Mouse (Mus musculus): Measurements from ENCODE around the gene Ralgapa2. TPM values are rescaled to one million over a fixed set of nuclear protein-coding genes. Genes with fewer than 3 reads are reported as not detected.

The Ralgapa2 gene
- total and polyA plus RNA-seq, 2 experiments from 2014 or later = 9.5 to 29.0 TPM

DNA sequence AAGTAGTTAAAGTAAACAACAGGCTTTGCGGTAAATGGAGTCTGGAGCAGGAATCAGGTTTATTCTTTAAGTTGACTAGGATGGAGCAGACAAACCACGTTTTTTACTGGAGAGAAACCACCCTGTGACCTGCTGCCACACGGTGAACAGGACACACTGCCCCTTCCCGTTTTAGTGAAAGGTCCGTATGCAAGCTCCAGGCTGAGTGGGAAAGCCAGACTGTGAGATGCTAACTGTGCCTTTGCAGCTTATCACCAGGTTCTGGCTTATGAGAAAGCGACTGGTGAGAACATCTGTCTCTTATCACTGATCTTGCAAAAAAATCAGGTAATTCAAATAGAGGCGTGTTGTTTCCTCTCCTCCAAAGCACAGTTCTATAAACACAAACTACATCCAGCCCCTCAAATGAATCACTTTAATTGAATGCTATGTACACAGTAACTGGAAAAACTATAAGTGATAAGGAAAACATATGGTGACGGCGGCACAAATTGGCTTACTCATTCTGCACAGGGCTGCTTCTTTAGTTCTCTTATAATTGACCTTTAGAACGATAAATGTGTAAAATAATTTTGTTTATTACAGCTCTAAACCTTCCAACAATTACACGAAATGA, 146.7 kb downstream of the Ralgapa2 start:
- DNase-seq (ENCODE audit: low spot score) (no peak), ATAC-seq (no peak)
- Histone ChIP-seq H3K9ac (replicated peaks; ENCODE audit: low read length) (no peak overlapping the region), H3K27ac (no peak overlapping the region), H3K4me1 (ENCODE audit: insufficient read depth, low read length) (no peaks in the 10 kb centered on the region), H3K9me3 (ENCODE audit: low read length) (no peaks in the 10 kb centered on the region), H3K36me3 (ENCODE audit: insufficient read depth, low read length) (no peaks in the 10 kb centered on the region), H3K4me3 (ENCODE audit: low read length) (no peak overlapping the region), H3K4me2 (ENCODE audit: low read depth, low read length) (no peak overlapping the region), H3K27me3 (ENCODE audit: insufficient read depth, low read length) (no peaks in the 10 kb centered on the region)
- 64% methylated on average over 11 of the region's 11 CpGs for WGBS
- no peak for TF ChIP-seq CTCF (IDR thresholded peaks at IDR 0.05; ENCODE audit: low read depth)

DNA sequence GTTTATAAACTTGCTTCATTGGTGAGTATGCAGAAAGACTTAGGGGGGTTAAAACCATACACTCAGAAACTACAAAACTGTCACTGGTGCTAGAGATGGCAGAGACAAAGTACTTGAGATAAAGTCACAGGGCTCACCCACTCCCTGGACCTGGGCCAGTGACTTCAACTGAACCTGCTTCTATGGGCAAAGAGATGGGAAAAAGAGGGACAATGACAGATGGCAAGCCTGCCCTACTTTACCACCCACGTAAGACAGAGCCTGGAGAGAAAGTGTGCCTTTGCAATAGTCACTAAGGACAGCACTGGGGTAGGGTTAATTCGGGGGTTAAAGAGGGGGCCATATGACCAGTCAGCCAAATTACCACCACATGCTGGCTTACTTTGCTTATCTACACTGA, 148.7 kb downstream of the Ralgapa2 start:
- DNase-seq (ENCODE audit: low spot score) (peak; percentile 39), ATAC-seq (0 out of 2 replicates have a peak, but pooled peaks have one; percentile 32)
- Histone ChIP-seq H3K36me3 (ENCODE audit: insufficient read depth, low read length) (no peaks in the 10 kb centered on the region), H3K27me3 (ENCODE audit: insufficient read depth, low read length) (no peaks in the 10 kb centered on the region), H3K4me1 (ENCODE audit: insufficient read depth, low read length) (no peaks in the 10 kb centered on the region), H3K4me3 (ENCODE audit: low read length) (no peak overlapping the region), H3K9ac (replicated peaks; ENCODE audit: low read length) (no peak overlapping the region), H3K4me2 (ENCODE audit: low read depth, low read length) (no peak overlapping the region), H3K27ac (peak overlapping the region; percentile 22; the same call in 1 of the 2 replicates), H3K9me3 (ENCODE audit: low read length) (no peaks in the 10 kb centered on the region)
- 65% methylated on average over 2 of the region's 2 CpGs for WGBS
- TF ChIP-seq CTCF (IDR thresholded peaks at IDR 0.05; ENCODE audit: low read depth) = no peak

DNA sequence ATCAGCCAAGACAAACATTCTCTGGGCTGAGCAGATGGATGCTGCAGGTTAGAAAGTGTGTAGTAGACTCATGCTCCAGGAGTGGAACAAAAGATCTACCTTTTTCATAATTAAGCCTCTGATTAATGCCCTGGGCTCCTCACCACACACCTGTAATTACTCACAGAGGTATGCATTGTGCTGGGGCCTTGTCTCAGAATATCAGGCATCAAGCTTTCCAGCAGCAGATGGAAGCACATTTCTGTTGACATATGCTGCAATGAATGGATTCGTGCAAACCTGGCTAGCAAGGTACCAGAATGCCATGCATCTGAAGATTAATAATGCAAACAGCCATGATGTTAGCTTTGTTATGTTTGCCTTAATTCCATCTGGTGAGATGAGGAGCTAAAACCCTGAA, 149.2 kb downstream of the Ralgapa2 start:
- no peak overlapping the region for H3K4me3 ChIP-seq (ENCODE audit: low read length)
- H3K9me3 ChIP-seq (ENCODE audit: low read length) = no peaks in the 10 kb centered on the region
- WGBS = 65% methylated on average over 1 of the region's 1 CpGs
- no peak for TF ChIP-seq CTCF (IDR thresholded peaks at IDR 0.05; ENCODE audit: low read depth)
- H3K36me3 ChIP-seq (ENCODE audit: insufficient read depth, low read length) = no peaks in the 10 kb centered on the region
- ATAC-seq (no peak), DNase-seq (ENCODE audit: low spot score) (no peak)
- H3K27ac ChIP-seq = peak overlapping the region; percentile 22; the same call in 1 of the 2 replicates
- H3K4me2 ChIP-seq (ENCODE audit: low read depth, low read length) = no peak overlapping the region
- no peaks in the 10 kb centered on the region for H3K27me3 ChIP-seq (ENCODE audit: insufficient read depth, low read length)
- H3K4me1 ChIP-seq (ENCODE audit: insufficient read depth, low read length) = no peaks in the 10 kb centered on the region
- H3K9ac ChIP-seq (replicated peaks; ENCODE audit: low read length) = no peak overlapping the region

GRCm38 (mm10) chr2:146361969-146362368, 150.2 kb downstream of the Ralgapa2 start:
- H3K4me1 ChIP-seq (ENCODE audit: insufficient read depth, low read length) = no peaks in the 10 kb centered on the region
- TF ChIP-seq CTCF (IDR thresholded peaks at IDR 0.05; ENCODE audit: low read depth) = no peak
- peak; percentile 31 for DNase-seq (ENCODE audit: low spot score)
- H3K36me3 ChIP-seq (ENCODE audit: insufficient read depth, low read length) = no peaks in the 10 kb centered on the region
- no peaks in the 10 kb centered on the region for H3K9me3 ChIP-seq (ENCODE audit: low read length)
- no peak overlapping the region for H3K27ac ChIP-seq
- H3K9ac ChIP-seq (replicated peaks; ENCODE audit: low read length) = no peak overlapping the region
- H3K4me2 ChIP-seq (ENCODE audit: low read depth, low read length) = no peak overlapping the region
- H3K27me3 ChIP-seq (ENCODE audit: insufficient read depth, low read length) = no peaks in the 10 kb centered on the region
- no peak overlapping the region for H3K4me3 ChIP-seq (ENCODE audit: low read length)
- ATAC-seq = peak; percentile 62; the same call in 1 of the 2 replicates
- 59% methylated on average over 4 of the region's 4 CpGs for whole genome bisulfite sequencing

DNA sequence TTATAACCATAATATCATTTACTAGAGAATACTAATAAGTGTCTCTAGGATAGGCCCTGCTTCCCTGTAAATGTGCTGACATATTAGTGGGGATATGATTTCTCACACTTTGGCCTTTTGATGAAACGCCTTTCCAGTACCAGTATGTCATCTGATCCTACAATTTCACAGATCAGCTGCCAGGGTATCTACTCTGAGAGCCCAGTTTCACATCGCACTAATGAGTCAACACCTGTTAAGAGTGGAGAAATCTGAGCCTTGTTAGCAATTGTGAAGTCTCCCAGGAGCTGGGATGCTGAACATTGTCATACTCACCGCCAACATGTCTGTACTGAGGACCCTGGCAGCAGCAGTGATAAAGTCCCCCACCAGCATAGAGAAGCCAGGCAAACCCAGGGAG, 151.1 kb downstream of the Ralgapa2 start:
- no peak overlapping the region for H3K4me2 ChIP-seq (ENCODE audit: low read depth, low read length)
- no peak overlapping the region for H3K27ac ChIP-seq
- H3K27me3 ChIP-seq (ENCODE audit: insufficient read depth, low read length) = no peaks in the 10 kb centered on the region
- ATAC-seq (no peak), DNase-seq (ENCODE audit: low spot score) (no peak)
- H3K9me3 ChIP-seq (ENCODE audit: low read length) = no peaks in the 10 kb centered on the region
- no peak for TF ChIP-seq CTCF (IDR thresholded peaks at IDR 0.05; ENCODE audit: low read depth)
- H3K4me1 ChIP-seq (ENCODE audit: insufficient read depth, low read length) = no peaks in the 10 kb centered on the region
- WGBS = 62% methylated on average over 3 of the region's 3 CpGs
- H3K9ac ChIP-seq (replicated peaks; ENCODE audit: low read length) = no peak overlapping the region
- no peak overlapping the region for H3K4me3 ChIP-seq (ENCODE audit: low read length)
- H3K36me3 ChIP-seq (ENCODE audit: insufficient read depth, low read length) = no peaks in the 10 kb centered on the region

GRCm38 (mm10) chr2:146359676-146360075, 152.5 kb downstream of the Ralgapa2 start:
- WGBS = 87% methylated on average over 2 of the region's 2 CpGs
- Histone ChIP-seq H3K27me3 (ENCODE audit: insufficient read depth, low read length) (no peaks in the 10 kb centered on the region), H3K9ac (replicated peaks; ENCODE audit: low read length) (no peak overlapping the region), H3K4me2 (ENCODE audit: low read depth, low read length) (no peak overlapping the region), H3K36me3 (ENCODE audit: insufficient read depth, low read length) (no peaks in the 10 kb centered on the region), H3K4me3 (ENCODE audit: low read length) (no peak overlapping the region), H3K4me1 (ENCODE audit: insufficient read depth, low read length) (no peaks in the 10 kb centered on the region), H3K9me3 (ENCODE audit: low read length) (no peaks in the 10 kb centered on the region), H3K27ac (no peak overlapping the region)
- TF ChIP-seq CTCF (IDR thresholded peaks at IDR 0.05; ENCODE audit: low read depth) = no peak
- DNase-seq (ENCODE audit: low spot score) (no peak), ATAC-seq (no peak)

DNA sequence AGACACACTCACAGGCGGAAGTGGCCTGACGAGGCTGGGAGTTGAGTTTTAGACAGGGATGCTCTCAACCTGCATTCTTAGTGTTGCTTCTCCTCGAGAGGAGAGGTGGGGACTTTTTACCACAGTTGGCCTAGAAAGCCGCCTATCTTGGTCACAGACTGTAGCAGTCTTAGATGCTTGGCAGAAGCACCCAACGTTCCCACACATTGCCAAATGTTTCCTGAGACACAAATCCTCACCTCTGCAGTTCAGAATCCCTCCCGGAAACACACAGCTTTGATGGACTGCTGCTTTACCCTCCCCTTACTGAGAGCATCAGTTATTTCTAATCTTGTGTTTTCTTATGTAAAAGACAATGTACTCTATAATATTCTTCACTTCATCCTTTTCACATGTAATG, 155.6 kb downstream of the Ralgapa2 start:
- Histone ChIP-seq H3K4me1 (ENCODE audit: insufficient read depth, low read length) (no peaks in the 10 kb centered on the region), H3K9ac (replicated peaks; ENCODE audit: low read length) (no peak overlapping the region), H3K4me3 (ENCODE audit: low read length) (no peak overlapping the region), H3K27ac (no peak overlapping the region), H3K36me3 (ENCODE audit: insufficient read depth, low read length) (no peaks in the 10 kb centered on the region), H3K9me3 (ENCODE audit: low read length) (no peaks in the 10 kb centered on the region), H3K4me2 (ENCODE audit: low read depth, low read length) (no peak overlapping the region), H3K27me3 (ENCODE audit: insufficient read depth, low read length) (no peaks in the 10 kb centered on the region)
- DNase-seq (ENCODE audit: low spot score) (no peak), ATAC-seq (no peak)
- TF ChIP-seq CTCF (IDR thresholded peaks at IDR 0.05; ENCODE audit: low read depth) = no peak
- WGBS = 79% methylated on average over 6 of the region's 6 CpGs

All from hindbrain, postnatal 0 days (tissue).